Mouse (Mus musculus) G1E (cell line): ENCODE measurements around the gene Emp2.

Experiments used
- CTCF ChIP-seq: IDR thresholded peaks from 2 replicates; pipeline ENCODE4 v1.5.1; 2012; ENCODE audit warnings: low read depth, low read length, inconsistent platforms, mixed read lengths
- GATA1 ChIP-seq: IDR thresholded peaks from 2 replicates; pipeline ENCODE4 v1.6.1; 2012; ENCODE audit warnings: borderline replicate concordance, low read length, inconsistent platforms, mixed read lengths
- GATA2 ChIP-seq: IDR thresholded peaks from 2 replicates; pipeline ENCODE4 v1.6.1; 2012; ENCODE audit warnings: low read depth, low read length, inconsistent platforms, borderline replicate concordance
- POLR2AphosphoS5 ChIP-seq: IDR thresholded peaks from 2 replicates; pipeline ENCODE4 v1.6.1; 2012; ENCODE audit warnings: low read depth, low read length, inconsistent platforms; ENCODE audit not compliant: insufficient replicate concordance
- TAL1 ChIP-seq: conservative IDR thresholded peaks from 2 replicates; pipeline ENCODE4 v1.6.1; 2012; ENCODE audit warnings: low read depth, low read length, inconsistent platforms, mixed read lengths

DNA sequence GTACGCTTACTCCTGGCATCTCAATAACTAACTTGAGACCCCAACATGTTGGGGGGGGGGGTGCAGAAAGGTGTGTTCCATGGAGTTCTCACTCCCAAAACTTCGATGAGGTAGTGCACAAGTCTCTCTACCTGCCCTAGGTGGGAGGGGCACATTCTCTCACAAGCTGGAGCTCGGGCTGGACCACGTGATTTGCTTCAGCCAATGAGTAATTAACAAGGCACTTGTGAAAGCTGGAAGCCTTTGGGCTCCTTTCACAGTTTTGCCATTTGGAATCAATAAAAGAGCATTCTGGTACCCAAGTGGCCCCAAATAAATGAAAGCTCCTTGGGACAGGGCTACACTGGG is 3.4 kb upstream of the Emp2 start:
- TF ChIP-seq TAL1, result no peak
- no peak for TF ChIP-seq CTCF
- TF ChIP-seq POLR2AphosphoS5, result no peak
- no peak for TF ChIP-seq GATA2
- no peak for TF ChIP-seq GATA1
